Mouse (Mus musculus) kidney, adult 2 months (tissue): Measurements from ENCODE around the gene Naglu.
A peak's percentile ranks its signal among the peaks of the same experiment; 100 is the strongest.

Experiments
- CTCF ChIP-seq: fragments of 200-500 bp; conservative IDR thresholded peaks from 2 replicates; pipeline ENCODE4 v1.5.1; 2011; ENCODE audit warnings: low read depth, mild to moderate bottlenecking, control low read depth, low read length, moderate library complexity, mixed read lengths; ENCODE audit not compliant: insufficient read depth, insufficient read length
- POLR2A ChIP-seq: fragments of 200-500 bp; IDR thresholded peaks from one replicate; pipeline ENCODE4 v1.6.1; 2011; ENCODE audit warnings: low read depth, low read length, control low read depth

- TF ChIP-seq POLR2A (no peak), CTCF (peak; percentile 76)
Measured at GRCm38 (mm10) chr11:101057860-101058259, 12.0 kb upstream of the Naglu start.
